18 mouse cellular contexts compared by ENCODE assay signal in the genomic region with DNA sequence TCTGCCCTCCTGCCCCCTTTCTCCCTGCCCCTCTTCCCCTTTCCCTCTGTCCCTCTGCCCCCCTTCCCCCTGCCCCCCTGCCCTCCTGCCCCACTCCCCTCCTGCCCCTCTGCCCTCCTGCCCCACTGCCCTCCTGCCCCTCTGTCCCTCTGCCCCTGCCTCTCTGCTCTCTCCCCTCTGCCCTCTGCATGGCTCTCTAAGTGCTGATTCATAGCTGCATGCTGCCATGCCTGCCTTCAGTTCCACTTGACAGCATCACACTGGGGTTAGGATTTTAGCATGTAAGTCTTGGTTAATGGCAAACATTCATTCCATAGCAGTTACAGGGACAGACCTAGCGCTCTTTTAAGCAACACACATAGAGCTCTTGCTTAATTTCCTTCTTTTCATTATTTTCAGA.
DNase-seq lines count a peak whose midpoint lies in the region; ATAC-seq and TF ChIP-seq lines count a peak whose summit lies in the region.
"Had no signal": no experiment of that assay in that cellular context is flagged by ENCODE, and none has a peak within 500 bp of the region (broad histone marks: within the 10 kb centered on the region; RNA-seq: fewer than 3 reads in every experiment).

No protein-coding gene starts in this region.

- no peak overlapping the region for H3K4me2 ChIP-seq in kidney, embryonic 15.5 days
- H3K4me2 ChIP-seq in midbrain, embryonic 15.5 days: no peak overlapping the region
- H3K4me2 ChIP-seq: hindbrain, embryonic 15.5 days; stomach, embryonic 15.5 days had no signal

- WGBS in kidney, embryonic 15.5 days: 34% methylated on average over 1 of the region's 1 CpGs
- WGBS in limb, embryonic 10.5 days: 85% methylated on average over 1 of the region's 1 CpGs
- WGBS in midbrain, embryonic 15.5 days: 82% methylated on average over 1 of the region's 1 CpGs
- 78% methylated on average over 1 of the region's 1 CpGs for WGBS in hindbrain, embryonic 10.5 days

- no peaks in the 10 kb centered on the region for H3K9me3 ChIP-seq in kidney, embryonic 15.5 days (replicated peaks)
- no peaks in the 10 kb centered on the region for H3K9me3 ChIP-seq in limb, embryonic 10.5 days (replicated peaks)
- H3K9me3 ChIP-seq in midbrain, embryonic 15.5 days: no peaks in the 10 kb centered on the region
- no peaks in the 10 kb centered on the region for H3K9me3 ChIP-seq in hindbrain, embryonic 10.5 days
- H3K9me3 ChIP-seq: hindbrain, embryonic 15.5 days; stomach, embryonic 15.5 days had no signal

- no peaks in the 10 kb centered on the region for H3K27me3 ChIP-seq in kidney, embryonic 15.5 days
- H3K27me3 ChIP-seq in limb, embryonic 10.5 days (ENCODE audit: low read depth, poor library complexity, severe bottlenecking): no peaks in the 10 kb centered on the region
- H3K27me3 ChIP-seq in midbrain, embryonic 15.5 days (replicated peaks): no peaks in the 10 kb centered on the region
- H3K27me3 ChIP-seq in hindbrain, embryonic 10.5 days (ENCODE audit: insufficient read depth, poor library complexity, severe bottlenecking): peaks cover 5% of the 10 kb centered on the region; the same call in 1 of the 2 replicates
- H3K27me3 ChIP-seq: hindbrain, embryonic 15.5 days; stomach, embryonic 15.5 days had no signal

- no peak for DNase-seq in layer of hippocampus, adult 2 months (ENCODE audit: low spot score in 2 of 2)
- DNase-seq in layer of hippocampus, adult 9-11 months: no peak
- DNase-seq in limb, embryonic 10.5 days (ENCODE audit: low spot score): no peak
- DNase-seq in cerebellum, adult 11 months: no peak
- no peak for DNase-seq in hindbrain, embryonic 10.5 days (ENCODE audit: low spot score)
- DNase-seq: cerebellum, postnatal 14 days; embryo, embryonic 11 days; heart, adult 2 months; lung, adult 18-20 months; spleen, adult 18-20 months; thymus, postnatal 25 days had no signal

- H3K4me3 ChIP-seq in layer of hippocampus, adult 2 months: no peak overlapping the region
- H3K4me3 ChIP-seq in kidney, embryonic 15.5 days (replicated peaks): no peak overlapping the region
- H3K4me3 ChIP-seq in limb, embryonic 10.5 days: no peak overlapping the region
- H3K4me3 ChIP-seq in midbrain, embryonic 15.5 days: no peak overlapping the region
- H3K4me3 ChIP-seq in hindbrain, embryonic 10.5 days: no peak overlapping the region
- H3K4me3 ChIP-seq: heart, adult 2 months; hindbrain, embryonic 15.5 days; stomach, embryonic 15.5 days had no signal

- no peak for TF ChIP-seq CTCF in layer of hippocampus, adult 2 months (conservative IDR thresholded peaks at IDR 0.05)

- 0 out of 2 replicates have a peak overlapping the region, but pooled peaks have one; percentile 14 for H3K27ac ChIP-seq in layer of hippocampus, adult 2 months
- peak overlapping the region; percentile 82 for H3K27ac ChIP-seq in kidney, embryonic 15.5 days
- H3K27ac ChIP-seq in limb, embryonic 10.5 days: peak overlapping the region; percentile 77
- no peak overlapping the region for H3K27ac ChIP-seq in midbrain, embryonic 15.5 days
- no peak overlapping the region for H3K27ac ChIP-seq in hindbrain, embryonic 10.5 days
- H3K27ac ChIP-seq: hindbrain, embryonic 15.5 days; stomach, embryonic 15.5 days had no signal

- H3K36me3 ChIP-seq in kidney, embryonic 15.5 days: no peaks in the 10 kb centered on the region
- no peaks in the 10 kb centered on the region for H3K36me3 ChIP-seq in limb, embryonic 10.5 days
- H3K36me3 ChIP-seq in midbrain, embryonic 15.5 days (replicated peaks): no peaks in the 10 kb centered on the region
- H3K36me3 ChIP-seq in hindbrain, embryonic 10.5 days: no peaks in the 10 kb centered on the region
- H3K36me3 ChIP-seq: hindbrain, embryonic 15.5 days; stomach, embryonic 15.5 days had no signal

- H3K9ac ChIP-seq in kidney, embryonic 15.5 days: no peak overlapping the region
- no peak overlapping the region for H3K9ac ChIP-seq in midbrain, embryonic 15.5 days
- H3K9ac ChIP-seq: hindbrain, embryonic 15.5 days; stomach, embryonic 15.5 days had no signal

- ATAC-seq in granulocyte monocyte progenitor cell, adult 5-6 weeks (replicated peaks; ENCODE audit: poor library complexity, severe bottlenecking): peak; percentile 49
- ATAC-seq in kidney, embryonic 15.5 days (replicated peaks; ENCODE audit: low FRiP score): peak; percentile 74
- ATAC-seq in midbrain, embryonic 15.5 days (replicated peaks): no peak
- ATAC-seq: forebrain, embryonic 16.5 days; midbrain, embryonic 16.5 days had no signal

- peaks cover 45% of the 10 kb centered on the region for H3K4me1 ChIP-seq in kidney, embryonic 15.5 days
- H3K4me1 ChIP-seq in limb, embryonic 10.5 days: peaks cover 71% of the 10 kb centered on the region
- no peaks in the 10 kb centered on the region for H3K4me1 ChIP-seq in midbrain, embryonic 15.5 days
- peaks cover 16% of the 10 kb centered on the region; the same call in 1 of the 2 replicates for H3K4me1 ChIP-seq in hindbrain, embryonic 10.5 days (replicated peaks)

Comparison
In these comparisons a context has a peak if more than half of its experiments do, and no peak if none do; other contexts are left out.
1. H3K27ac ChIP-seq: peak in layer of hippocampus, adult 2 months (single experiment), kidney, embryonic 15.5 days (single experiment) and limb, embryonic 10.5 days (single experiment); none in midbrain, embryonic 15.5 days (single experiment) and hindbrain, embryonic 10.5 days (single experiment).